Mouse (Mus musculus) myocyte (in vitro differentiated cells): ENCODE data around the gene Loxl1.

ENCODE experiments used
- MAX ChIP-seq: IDR thresholded peaks from one replicate; pipeline ENCODE4 v1.6.1; 2011; ENCODE audit warnings: low read depth, mild to moderate bottlenecking, control low read depth
- POLR2A ChIP-seq: IDR thresholded peaks from one replicate; pipeline ENCODE4 v1.6.1; 2011; ENCODE audit warnings: low read depth, mild to moderate bottlenecking, control low read depth, moderate library complexity; ENCODE audit not compliant: insufficient read length
- USF1 ChIP-seq: IDR thresholded peaks from one replicate; pipeline ENCODE4 v1.6.1; 2011; ENCODE audit warnings: low read depth, mild to moderate bottlenecking, control low read depth, moderate library complexity

- TF ChIP-seq POLR2A = no peak
- TF ChIP-seq USF1 = no peak
- no peak for TF ChIP-seq MAX
These were observed 29.6 kb downstream of the Loxl1 start for GRCm38 (mm10) chr9:58283431-58283830.
